Mouse (Mus musculus): ENCODE results near the gene Amh. TPM values are rescaled to one million over a fixed set of nuclear protein-coding genes. Genes with fewer than 3 reads are reported as not detected.

Gene Amh
- polyA plus RNA-seq, 1 experiment from 2014 or later, result not detected

- 92% methylated on average over 13 of the region's 13 CpGs for WGBS
- H3K4me1 ChIP-seq (replicated peaks; ENCODE audit: control insufficient read depth, insufficient read depth, low read length), result peaks cover 9% of the 10 kb centered on the region; the same call in 1 of the 2 replicates
- no peak overlapping the region for H3K4me2 ChIP-seq (replicated peaks)
- no peak overlapping the region for H3K9ac ChIP-seq
- peaks cover 83% of the 10 kb centered on the region for H3K36me3 ChIP-seq (replicated peaks; ENCODE audit: control insufficient read depth, insufficient read depth)
- DNase-seq (ENCODE audit: low spot score) (no peak), ATAC-seq (ENCODE audit: low FRiP score) (no peak)
- H3K4me3 ChIP-seq (replicated peaks; ENCODE audit: low read length), result no peak overlapping the region
- H3K9me3 ChIP-seq (ENCODE audit: control insufficient read depth, low read length), result no peaks in the 10 kb centered on the region
- no peaks in the 10 kb centered on the region for H3K27me3 ChIP-seq (ENCODE audit: control insufficient read depth, insufficient read depth, low read length)
- H3K27ac ChIP-seq, result no peak overlapping the region
These were observed 11.8 kb upstream of the Amh start for GRCm38 (mm10) chr10:80793033-80793784.

DNA sequence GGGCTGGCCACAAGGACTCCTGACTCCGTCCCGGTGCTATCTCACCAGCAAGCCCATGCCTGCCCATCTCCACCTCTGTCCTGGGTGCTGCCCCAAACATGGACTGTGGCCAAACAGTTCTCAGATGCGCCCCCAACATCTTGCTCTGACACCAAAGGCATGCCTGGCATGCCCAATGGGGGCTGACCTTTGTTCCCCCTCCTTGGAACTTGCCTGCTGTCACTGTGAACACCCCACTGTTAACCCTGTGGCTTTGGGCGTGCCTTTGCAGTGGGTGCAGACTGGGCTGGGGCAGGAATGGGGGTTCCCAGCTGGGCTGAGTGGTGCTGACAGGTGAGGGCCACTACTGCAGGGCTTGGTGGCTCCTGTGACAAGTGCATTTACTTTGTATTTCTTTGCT lies 11.2 kb upstream of the Amh start:
- no peaks in the 10 kb centered on the region for H3K9me3 ChIP-seq (ENCODE audit: control insufficient read depth, low read length)
- H3K9ac ChIP-seq, result no peak overlapping the region
- ATAC-seq (ENCODE audit: low FRiP score) (no peak), DNase-seq (ENCODE audit: low spot score) (no peak)
- H3K4me2 ChIP-seq (replicated peaks), result no peak overlapping the region
- no peak overlapping the region for H3K4me3 ChIP-seq (replicated peaks; ENCODE audit: low read length)
- no peak overlapping the region for H3K27ac ChIP-seq
- no peaks in the 10 kb centered on the region for H3K27me3 ChIP-seq (ENCODE audit: control insufficient read depth, insufficient read depth, low read length)
- H3K4me1 ChIP-seq (replicated peaks; ENCODE audit: control insufficient read depth, insufficient read depth, low read length), result peaks cover 9% of the 10 kb centered on the region; the same call in 1 of the 2 replicates
- H3K36me3 ChIP-seq (replicated peaks; ENCODE audit: control insufficient read depth, insufficient read depth), result peaks cover 77% of the 10 kb centered on the region
- WGBS, result 83% methylated on average over 4 of the region's 4 CpGs

DNA sequence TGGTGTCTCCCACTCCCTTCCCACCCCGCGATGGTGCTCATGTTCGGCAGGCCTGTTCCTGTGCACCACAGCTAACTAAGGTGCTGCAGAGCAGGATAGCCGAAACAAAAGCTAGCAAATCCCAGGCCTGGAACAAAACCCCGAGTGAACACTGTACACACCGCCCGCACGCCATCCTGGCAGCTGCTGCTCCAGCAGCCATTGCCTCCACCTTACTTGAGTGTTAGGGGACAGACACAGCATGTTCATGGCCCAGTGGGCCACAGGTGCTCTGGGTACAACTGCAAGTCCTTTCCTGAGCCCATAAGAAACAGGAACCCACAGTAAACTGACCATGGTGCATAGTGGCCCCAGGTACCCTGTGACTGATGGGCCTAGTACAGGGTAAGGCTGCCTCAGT lies 10.3 kb upstream of the Amh start:
- no peak for ATAC-seq (ENCODE audit: low FRiP score)
- Histone ChIP-seq H3K36me3 (replicated peaks; ENCODE audit: control insufficient read depth, insufficient read depth) (peaks cover 68% of the 10 kb centered on the region), H3K4me3 (replicated peaks; ENCODE audit: low read length) (no peak overlapping the region)

DNA sequence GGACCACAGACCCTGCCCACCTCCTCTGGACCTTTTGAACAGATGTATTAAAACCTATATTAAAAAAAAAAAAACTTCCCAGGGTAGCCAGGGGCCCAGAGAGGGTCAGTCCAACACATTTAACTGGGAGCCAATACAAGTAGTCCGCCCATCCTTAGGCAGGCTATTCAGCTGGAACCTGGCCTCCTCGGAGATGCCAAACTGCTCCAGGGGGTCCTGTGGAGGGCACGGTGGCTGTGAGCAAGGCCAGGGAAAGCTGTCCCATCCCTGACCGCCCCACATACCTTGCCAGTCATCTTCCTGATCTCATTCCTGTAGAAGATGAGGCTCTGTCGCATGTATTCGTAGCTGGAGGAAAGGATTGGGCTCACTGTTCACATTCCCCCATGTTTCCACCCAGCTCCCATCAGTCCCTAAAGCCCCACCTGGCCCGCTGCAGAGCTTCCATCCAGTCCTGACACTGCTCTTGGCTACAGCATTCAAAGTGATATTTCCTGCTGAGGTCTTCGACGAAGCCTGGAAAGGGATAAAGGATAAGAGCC lies 8.7 kb upstream of the Amh start:
- Histone ChIP-seq H3K4me2 (replicated peaks) (peak overlapping the region; percentile 98; the same call in 1 of the 2 replicates), H3K36me3 (replicated peaks; ENCODE audit: control insufficient read depth, insufficient read depth) (peaks cover 63% of the 10 kb centered on the region), H3K9ac (no peak overlapping the region), H3K9me3 (ENCODE audit: control insufficient read depth, low read length) (no peaks in the 10 kb centered on the region), H3K27me3 (ENCODE audit: control insufficient read depth, insufficient read depth, low read length) (no peaks in the 10 kb centered on the region), H3K27ac (no peak overlapping the region), H3K4me3 (replicated peaks; ENCODE audit: low read length) (no peak overlapping the region), H3K4me1 (replicated peaks; ENCODE audit: control insufficient read depth, insufficient read depth, low read length) (peaks cover 20% of the 10 kb centered on the region)
- DNase-seq (ENCODE audit: low spot score) (no peak), ATAC-seq (ENCODE audit: low FRiP score) (no peak)
- WGBS, result 89% methylated on average over 9 of the region's 9 CpGs

More for the DNA sequence above, 10.3 kb upstream of the Amh start:
- WGBS, result 93% methylated on average over 8 of the region's 8 CpGs
- no peak overlapping the region for H3K4me2 ChIP-seq (replicated peaks)
- H3K9ac ChIP-seq, result no peak overlapping the region
- no peak for DNase-seq (ENCODE audit: low spot score)
- H3K27me3 ChIP-seq (ENCODE audit: control insufficient read depth, insufficient read depth, low read length), result no peaks in the 10 kb centered on the region
- no peaks in the 10 kb centered on the region for H3K9me3 ChIP-seq (ENCODE audit: control insufficient read depth, low read length)
- H3K27ac ChIP-seq, result no peak overlapping the region
- peaks cover 16% of the 10 kb centered on the region for H3K4me1 ChIP-seq (replicated peaks; ENCODE audit: control insufficient read depth, insufficient read depth, low read length)

GRCm38 (mm10) chr10:80797186-80798149 lies 7.6 kb upstream of the Amh start:
- Histone ChIP-seq H3K4me2 (replicated peaks) (peak overlapping the region; percentile 98), H3K9me3 (ENCODE audit: control insufficient read depth, low read length) (no peaks in the 10 kb centered on the region), H3K36me3 (replicated peaks; ENCODE audit: control insufficient read depth, insufficient read depth) (peaks cover 63% of the 10 kb centered on the region), H3K9ac (peak overlapping the region; percentile 97), H3K27ac (peak overlapping the region; percentile 98), H3K4me1 (replicated peaks; ENCODE audit: control insufficient read depth, insufficient read depth, low read length) (peaks cover 20% of the 10 kb centered on the region), H3K27me3 (ENCODE audit: control insufficient read depth, insufficient read depth, low read length) (no peaks in the 10 kb centered on the region), H3K4me3 (replicated peaks; ENCODE audit: low read length) (peak overlapping the region; percentile 96)
- WGBS, result 5% methylated on average over 55 of the region's 59 CpGs
- no peak for DNase-seq (ENCODE audit: low spot score)
- ATAC-seq (ENCODE audit: low FRiP score), result peak; percentile 71

DNA sequence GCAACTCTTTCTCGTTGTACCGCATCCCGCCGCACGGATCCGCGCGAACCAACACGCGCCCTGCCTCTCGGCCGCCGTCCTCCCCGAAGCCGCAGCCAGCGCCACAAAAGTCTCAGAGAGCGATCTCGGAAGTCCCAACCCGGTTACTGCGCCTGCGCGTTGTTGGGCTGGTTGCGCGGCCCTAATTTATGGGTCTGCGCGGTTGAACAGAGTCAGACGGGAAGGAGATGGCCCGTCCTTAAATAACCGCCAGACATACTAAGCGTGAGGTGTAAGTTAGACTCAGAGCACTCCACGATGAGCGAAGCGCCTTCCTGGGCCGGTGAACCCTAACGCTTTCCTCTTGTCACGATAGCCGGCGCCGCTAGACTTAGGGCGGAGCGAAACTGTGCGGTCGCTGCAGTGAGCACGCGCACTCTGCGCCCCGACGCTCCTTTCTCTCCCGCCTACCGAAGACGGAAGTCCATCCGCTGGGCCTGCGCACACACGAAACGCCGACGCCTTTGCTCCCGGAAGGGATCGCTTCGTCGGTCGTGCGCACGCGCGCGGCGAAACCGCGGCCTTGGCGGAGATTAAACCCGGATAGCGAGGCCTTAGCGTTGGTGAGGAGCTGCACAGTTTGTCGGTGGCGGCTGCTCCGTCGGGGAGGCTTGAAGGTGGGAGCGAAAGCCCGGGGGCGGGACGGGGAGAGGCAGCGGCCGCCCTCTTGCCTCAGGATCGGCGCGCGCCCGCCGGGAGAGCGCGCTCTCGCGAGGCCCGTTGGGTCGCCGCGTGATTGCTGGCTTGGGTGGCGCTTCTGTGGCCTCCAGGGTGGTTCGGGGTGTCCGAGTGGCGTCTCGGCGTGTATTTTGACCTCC lies 6.7 kb upstream of the Amh start, which contains the start of the genes Sf3a2 and Plekhj1:
TSS of gene Sf3a2 (plus strand) at position 49 of the 857 bp plus-strand sequence.
TSS of gene Plekhj1 (minus strand) at position 477 of the 857 bp plus-strand sequence.
- under 1% methylated on average over 101 of the region's 104 CpGs for WGBS
- peak within 1 kb of the TSS; percentile 97 for H3K9ac ChIP-seq
- peak within 1 kb of the TSS; percentile 98 for H3K27ac ChIP-seq
- H3K9me3 ChIP-seq (ENCODE audit: control insufficient read depth, low read length), result no peaks in the 10 kb centered on the region
- peaks cover 20% of the 10 kb centered on the region for H3K4me1 ChIP-seq (replicated peaks; ENCODE audit: control insufficient read depth, insufficient read depth, low read length)
- DNase-seq (ENCODE audit: low spot score) (peak; percentile 96), ATAC-seq (ENCODE audit: low FRiP score) (peak; percentile 93)
- peaks cover 63% of the 10 kb centered on the region for H3K36me3 ChIP-seq (replicated peaks; ENCODE audit: control insufficient read depth, insufficient read depth)
- peak within 1 kb of the TSS; percentile 96 for H3K4me3 ChIP-seq (replicated peaks; ENCODE audit: low read length)
- H3K4me2 ChIP-seq (replicated peaks), result peak within 1 kb of the TSS; percentile 98
- no peaks in the 10 kb centered on the region for H3K27me3 ChIP-seq (ENCODE audit: control insufficient read depth, insufficient read depth, low read length)

GRCm38 (mm10) chr10:80799070-80799566 lies 5.9 kb upstream of the Amh start:
- Histone ChIP-seq H3K27ac (peak overlapping the region; percentile 98), H3K9me3 (ENCODE audit: control insufficient read depth, low read length) (no peaks in the 10 kb centered on the region), H3K4me3 (replicated peaks; ENCODE audit: low read length) (peak overlapping the region; percentile 96), H3K4me1 (replicated peaks; ENCODE audit: control insufficient read depth, insufficient read depth, low read length) (peaks cover 20% of the 10 kb centered on the region), H3K36me3 (replicated peaks; ENCODE audit: control insufficient read depth, insufficient read depth) (peaks cover 63% of the 10 kb centered on the region), H3K27me3 (ENCODE audit: control insufficient read depth, insufficient read depth, low read length) (no peaks in the 10 kb centered on the region), H3K9ac (peak overlapping the region; percentile 97), H3K4me2 (replicated peaks) (peak overlapping the region; percentile 98)
- no peak for DNase-seq (ENCODE audit: low spot score)
- no peak for ATAC-seq (ENCODE audit: low FRiP score)
- WGBS, result 4% methylated on average over 18 of the region's 18 CpGs

DNA sequence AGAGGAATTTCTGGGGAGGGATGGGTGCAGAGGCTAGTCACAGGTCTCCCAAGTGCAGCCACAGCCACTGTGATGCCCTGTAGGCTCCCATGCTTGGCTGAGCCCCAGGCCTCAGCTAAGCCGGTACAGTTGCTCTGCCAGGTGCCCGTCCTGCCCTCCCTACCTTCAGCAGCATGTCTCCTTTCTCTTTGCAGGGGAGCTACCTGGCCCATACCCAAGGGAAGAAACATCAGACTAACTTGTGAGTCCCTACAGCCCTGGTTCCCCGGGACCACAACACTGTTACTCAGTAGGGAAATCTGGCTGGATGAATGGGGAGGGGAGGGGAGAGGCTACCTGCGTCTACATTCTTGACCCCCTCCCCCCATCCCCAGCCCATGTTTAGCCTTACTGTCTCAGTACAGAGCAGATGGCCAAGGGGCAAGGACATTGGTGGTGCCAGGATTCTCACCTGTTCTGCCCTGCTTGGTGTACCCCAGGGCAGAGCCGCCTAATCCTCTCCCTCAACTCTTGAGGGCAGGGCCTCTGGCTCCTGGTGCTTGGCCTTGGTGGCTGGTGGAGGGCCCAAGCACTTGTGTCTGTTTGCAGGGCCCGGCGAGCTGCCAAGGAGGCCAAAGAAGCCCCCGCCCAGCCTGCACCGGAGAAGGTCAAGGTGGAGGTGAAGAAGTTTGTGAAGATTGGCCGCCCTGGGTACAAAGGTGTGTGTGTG lies 2.7 kb upstream of the Amh start:
- WGBS, result 95% methylated on average over 10 of the region's 10 CpGs
- Histone ChIP-seq H3K9ac (no peak overlapping the region), H3K4me3 (replicated peaks; ENCODE audit: low read length) (no peak overlapping the region), H3K4me1 (replicated peaks; ENCODE audit: control insufficient read depth, insufficient read depth, low read length) (peaks cover 20% of the 10 kb centered on the region), H3K27ac (no peak overlapping the region), H3K36me3 (replicated peaks; ENCODE audit: control insufficient read depth, insufficient read depth) (peaks cover 52% of the 10 kb centered on the region), H3K4me2 (replicated peaks) (no peak overlapping the region), H3K9me3 (ENCODE audit: control insufficient read depth, low read length) (no peaks in the 10 kb centered on the region), H3K27me3 (ENCODE audit: control insufficient read depth, insufficient read depth, low read length) (no peaks in the 10 kb centered on the region)
- DNase-seq (ENCODE audit: low spot score) (no peak), ATAC-seq (ENCODE audit: low FRiP score) (no peak)
